Mouse (Mus musculus) neural tube, embryonic 14.5 days (tissue): ENCODE measurements around the gene Smg7. TPM values are rescaled to one million over a fixed set of nuclear protein-coding genes. Genes with fewer than 3 reads are reported as not detected.

Experiments used
- ATAC-seq: fragments of 200-750 bp; cut with Nextera tagmentation; 2 replicates; pipeline ENCODE4 v1.8.0; 2017; ENCODE audit warnings: low read depth, mild to moderate bottlenecking, moderate TSS enrichment, moderate library complexity
- H3K27ac ChIP-seq: fragments of 300-500 bp; sonication (generic); 2 replicates; pipeline ENCODE4 v1.5.1; 2014; ENCODE audit warnings: low read depth, mild to moderate bottlenecking, control low read depth, low read length, moderate library complexity, mixed read lengths
- H3K27me3 ChIP-seq: fragments of 300-500 bp; sonication (generic); 2 replicates; pipeline ENCODE4 v1.6.1; 2014; ENCODE audit warnings: low read length; ENCODE audit not compliant: control insufficient read depth, insufficient read depth
- H3K36me3 ChIP-seq: fragments of 300-500 bp; sonication (generic); 2 replicates; pipeline ENCODE4 v1.6.1; 2014; ENCODE audit warnings: low read length, mixed read lengths; ENCODE audit not compliant: control insufficient read depth, insufficient read depth
- H3K4me1 ChIP-seq: fragments of 300-500 bp; sonication (generic); 2 replicates; pipeline ENCODE4 v1.6.1; 2014; ENCODE audit warnings: low read length; ENCODE audit not compliant: control insufficient read depth, insufficient read depth
- H3K4me2 ChIP-seq: fragments of 300-500 bp; sonication (generic); 2 replicates; pipeline ENCODE4 v1.6.1; 2014; ENCODE audit warnings: mild to moderate bottlenecking, low read depth, low read length, control low read depth
- H3K4me3 ChIP-seq: fragments of 300-500 bp; sonication (generic); 2 replicates; pipeline ENCODE4 v1.5.1; 2014; ENCODE audit warnings: low read depth, low read length, control low read depth, mixed read lengths
- H3K9ac ChIP-seq: fragments of 300-500 bp; sonication (generic); replicated peaks from 2 replicates; pipeline ENCODE4 v1.6.1; 2014; ENCODE audit warnings: low read depth, mild to moderate bottlenecking, control low read depth, low read length, mixed read lengths
- H3K9me3 ChIP-seq: fragments of 300-500 bp; sonication (generic); 2 replicates; pipeline ENCODE4 v1.6.1; 2016; ENCODE audit warnings: low read length; ENCODE audit not compliant: control insufficient read depth
- WGBS: fragments of 180-500 bp; shearing (Covaris S2); extraction: QIAGEN DNeasy Blood & Tissue Kit; methylation state at CpG from one replicate; pipeline ENCODE4 v1.1.7; 2014; 5-methylcytosine and 5-hydroxymethylcytosine counted together
- polyA plus RNA-seq: library from polyadenylated mRNA; unstranded; fragments of >200 nt; fragmentation: Nextera tagmentation; extraction: Ambion mirVana; gene quantifications from 2 replicates; pipeline ENCODE4 v1.2.1, GENCODE M21; 2014

Smg7 gene
- polyA plus RNA-seq, 1 experiment from 2014 or later = 43.7 TPM

DNA sequence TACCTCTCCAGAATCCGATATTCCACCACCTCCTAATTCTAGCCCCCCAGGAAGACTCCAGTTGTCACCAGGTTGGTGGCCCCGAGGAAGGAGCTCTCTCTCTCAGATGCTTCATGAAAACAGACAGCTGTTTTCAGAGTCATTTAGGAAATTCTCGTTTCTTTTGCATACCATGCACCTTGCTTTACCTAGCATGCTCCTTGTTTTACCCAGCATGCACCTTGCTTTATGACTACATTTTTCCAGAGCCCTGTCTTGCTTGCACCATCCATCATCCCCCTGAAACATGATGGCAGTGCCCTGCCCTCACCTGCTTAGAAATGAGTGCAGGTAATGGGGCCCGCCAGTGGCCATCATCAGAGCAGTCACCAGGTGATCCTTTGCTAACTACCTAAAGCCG, 70.8 kb downstream of the Smg7 start:
- no peak overlapping the region for H3K4me3 ChIP-seq
- no peak overlapping the region for H3K27ac ChIP-seq
- H3K27me3 ChIP-seq = no peaks in the 10 kb centered on the region
- H3K36me3 ChIP-seq = no peaks in the 10 kb centered on the region; the same call in 1 of the 2 replicates
- no peaks in the 10 kb centered on the region for H3K4me1 ChIP-seq
- WGBS = 87% methylated on average over 5 of the region's 5 CpGs
- H3K9ac ChIP-seq = no peak overlapping the region
- H3K9me3 ChIP-seq = no peaks in the 10 kb centered on the region
- no peak for ATAC-seq
- H3K4me2 ChIP-seq = no peak overlapping the region

DNA sequence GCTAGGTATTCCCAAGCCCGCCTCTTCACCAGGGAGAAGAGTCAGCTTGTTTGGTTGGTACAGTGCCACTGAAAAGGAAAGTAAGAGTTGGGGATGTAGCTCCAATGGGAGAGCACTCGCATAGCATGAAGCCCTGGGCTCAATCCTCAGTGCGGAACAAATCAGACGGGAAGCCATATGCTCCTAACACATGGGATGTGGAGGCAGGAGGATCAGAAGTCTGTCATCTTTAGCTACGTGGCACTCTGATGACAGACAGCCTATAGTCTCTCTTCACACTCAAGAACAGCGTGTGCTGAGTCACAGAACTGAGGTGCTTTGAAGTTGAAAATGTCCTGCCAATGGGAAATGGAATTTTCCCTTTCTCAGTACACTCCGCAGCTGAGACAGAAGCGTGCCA, 71.4 kb downstream of the Smg7 start:
- ATAC-seq = no peak
- Histone ChIP-seq H3K9ac (no peak overlapping the region), H3K4me3 (no peak overlapping the region), H3K4me1 (no peaks in the 10 kb centered on the region), H3K27me3 (no peaks in the 10 kb centered on the region), H3K36me3 (no peaks in the 10 kb centered on the region; the same call in 1 of the 2 replicates), H3K27ac (no peak overlapping the region), H3K9me3 (no peaks in the 10 kb centered on the region), H3K4me2 (no peak overlapping the region)
- WGBS = 85% methylated on average over 8 of the region's 8 CpGs

DNA sequence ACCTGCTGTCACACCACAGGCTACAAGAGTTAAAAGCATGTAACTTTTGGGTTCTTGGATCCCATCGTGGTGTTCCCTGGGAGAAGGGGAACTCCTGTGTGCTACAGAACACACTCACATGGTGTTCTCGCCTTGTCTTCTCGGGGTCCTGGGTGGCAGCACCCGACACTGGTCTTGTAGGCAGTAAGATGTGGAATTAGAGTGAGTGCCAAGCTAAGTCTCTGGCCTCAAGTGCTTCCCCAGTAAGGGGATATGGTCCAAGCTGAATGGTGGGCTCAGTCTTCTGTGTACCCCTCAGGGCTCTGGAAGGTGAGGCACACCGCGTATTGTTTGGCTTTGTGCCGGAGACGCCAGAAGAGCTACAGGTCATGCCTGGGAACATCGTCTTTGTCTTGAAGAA, 72.4 kb downstream of the Smg7 start:
- WGBS = 93% methylated on average over 9 of the region's 9 CpGs
- H3K4me1 ChIP-seq = no peaks in the 10 kb centered on the region
- no peak overlapping the region for H3K9ac ChIP-seq
- H3K4me2 ChIP-seq = no peak overlapping the region
- no peaks in the 10 kb centered on the region; the same call in 1 of the 2 replicates for H3K36me3 ChIP-seq
- H3K27ac ChIP-seq = no peak overlapping the region
- no peaks in the 10 kb centered on the region for H3K9me3 ChIP-seq
- no peak overlapping the region for H3K4me3 ChIP-seq
- no peaks in the 10 kb centered on the region for H3K27me3 ChIP-seq
- no peak for ATAC-seq

DNA sequence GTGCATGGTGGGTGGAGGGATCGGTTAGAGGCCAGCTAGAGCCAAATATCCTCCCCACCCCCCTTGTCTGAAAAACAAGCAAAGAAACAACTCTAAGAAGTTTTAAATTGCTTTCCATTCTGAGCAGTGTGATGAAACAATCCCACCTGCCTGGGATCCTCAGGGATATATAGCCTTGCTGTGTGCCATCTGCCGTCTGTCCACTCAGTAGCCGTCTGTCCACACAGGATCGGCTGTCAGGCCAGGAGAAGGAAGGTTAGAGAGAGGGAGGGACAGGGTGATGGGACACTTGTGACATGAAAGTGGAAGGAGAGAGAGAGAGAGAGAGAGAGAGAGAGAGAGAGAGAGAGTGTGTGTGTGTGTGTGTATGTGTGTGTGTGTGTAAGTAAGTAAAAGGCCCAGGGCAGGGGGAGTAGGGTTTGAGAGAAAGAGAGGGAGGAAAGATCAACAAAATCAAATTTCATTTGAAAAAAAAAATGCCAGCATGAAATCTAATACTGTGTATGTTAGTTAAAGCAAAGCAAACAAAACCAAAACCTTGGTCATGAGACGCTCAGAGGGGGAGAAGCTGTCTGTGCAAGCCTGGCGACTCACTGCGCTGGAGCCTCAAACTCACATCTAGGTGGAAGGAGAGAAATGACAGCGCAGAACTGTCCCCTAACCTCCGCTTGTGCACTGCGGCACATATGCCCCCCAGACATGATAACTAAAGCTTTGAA, 73.7 kb downstream of the Smg7 start:
- no peaks in the 10 kb centered on the region for H3K36me3 ChIP-seq
- no peaks in the 10 kb centered on the region for H3K9me3 ChIP-seq
- WGBS = 74% methylated on average over 10 of the region's 10 CpGs
- H3K9ac ChIP-seq = no peak overlapping the region
- no peak overlapping the region for H3K27ac ChIP-seq
- no peaks in the 10 kb centered on the region for H3K27me3 ChIP-seq
- ATAC-seq = no peak
- H3K4me3 ChIP-seq = no peak overlapping the region
- H3K4me1 ChIP-seq = no peaks in the 10 kb centered on the region
- no peak overlapping the region for H3K4me2 ChIP-seq

DNA sequence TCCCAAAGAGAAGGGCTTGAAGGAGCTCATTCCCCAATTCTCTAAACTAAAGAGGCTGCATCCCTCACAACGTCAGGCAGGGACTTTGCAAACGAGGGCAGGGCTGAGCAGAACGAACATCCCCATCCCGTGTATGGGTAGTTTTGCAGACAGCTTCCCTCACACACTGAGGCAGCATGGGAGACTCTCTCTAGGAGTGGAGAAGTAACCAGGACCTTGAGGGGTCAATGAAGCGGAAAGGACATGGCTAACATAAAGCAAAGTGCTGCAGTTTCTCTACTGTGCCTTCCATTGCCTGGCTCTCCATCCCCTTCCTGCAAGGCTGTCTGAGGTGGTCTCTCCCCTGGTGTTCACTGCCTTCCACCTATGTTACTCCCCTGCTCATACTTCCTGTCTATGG, 74.3 kb downstream of the Smg7 start:
- ATAC-seq = no peak
- WGBS = 75% methylated on average over 5 of the region's 5 CpGs

DNA sequence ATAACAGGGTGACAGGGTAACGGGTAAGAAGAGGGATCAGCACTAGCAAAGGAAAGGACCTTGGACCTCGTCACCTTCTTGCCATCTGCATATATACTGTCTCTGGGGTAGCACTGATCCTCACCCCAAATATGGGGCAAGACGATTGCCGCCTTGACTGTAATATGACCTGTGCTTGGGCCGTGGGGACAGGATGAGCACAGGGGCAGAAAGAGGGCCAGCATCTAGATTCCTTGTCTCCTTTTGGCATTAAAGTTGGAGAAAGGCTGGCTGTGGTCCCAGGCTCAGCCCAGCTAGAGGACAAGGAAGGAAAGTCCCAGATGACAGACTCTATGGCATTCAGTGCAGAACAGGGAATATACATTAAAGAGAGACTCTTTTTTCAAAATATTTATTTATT, 76.0 kb downstream of the Smg7 start:
- 87% methylated on average over 5 of the region's 5 CpGs for WGBS
- no peak for ATAC-seq
- H3K4me3 ChIP-seq = no peak overlapping the region
- H3K27me3 ChIP-seq = no peaks in the 10 kb centered on the region
- no peaks in the 10 kb centered on the region for H3K9me3 ChIP-seq
- no peak overlapping the region for H3K4me2 ChIP-seq
- no peaks in the 10 kb centered on the region for H3K36me3 ChIP-seq
- H3K27ac ChIP-seq = no peak overlapping the region
- no peak overlapping the region for H3K9ac ChIP-seq
- no peaks in the 10 kb centered on the region for H3K4me1 ChIP-seq

More for the DNA sequence above, 74.3 kb downstream of the Smg7 start:
- H3K27ac ChIP-seq = no peak overlapping the region
- H3K4me3 ChIP-seq = no peak overlapping the region
- H3K9ac ChIP-seq = no peak overlapping the region
- no peaks in the 10 kb centered on the region for H3K9me3 ChIP-seq
- no peaks in the 10 kb centered on the region for H3K36me3 ChIP-seq
- H3K27me3 ChIP-seq = no peaks in the 10 kb centered on the region
- no peak overlapping the region for H3K4me2 ChIP-seq
- H3K4me1 ChIP-seq = no peaks in the 10 kb centered on the region

DNA sequence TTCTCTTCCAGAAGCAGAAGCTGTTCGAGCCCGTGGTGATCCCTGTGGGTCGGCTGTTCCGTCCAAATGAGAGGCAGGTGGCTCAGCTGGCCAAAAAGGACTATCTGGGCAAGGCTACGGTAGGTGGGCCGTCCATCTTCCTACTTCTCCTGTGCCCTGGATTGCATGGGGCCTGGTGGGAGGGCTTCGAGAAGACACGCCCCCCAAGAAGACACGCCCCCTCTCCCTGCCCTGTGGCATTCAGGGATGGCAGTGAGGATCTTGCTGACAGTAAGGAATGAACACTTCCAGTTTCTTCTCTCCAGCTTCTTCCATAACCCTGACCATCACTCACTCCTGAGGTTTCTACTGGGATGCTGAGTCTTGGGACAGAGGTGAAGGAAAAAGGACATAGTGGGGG, 78.2 kb downstream of the Smg7 start:
- H3K4me2 ChIP-seq = no peak overlapping the region
- ATAC-seq = no peak
- H3K9ac ChIP-seq = no peak overlapping the region
- H3K4me1 ChIP-seq = no peaks in the 10 kb centered on the region
- H3K36me3 ChIP-seq = no peaks in the 10 kb centered on the region
- no peak overlapping the region for H3K4me3 ChIP-seq
- WGBS = 68% methylated on average over 9 of the region's 9 CpGs
- H3K9me3 ChIP-seq = no peaks in the 10 kb centered on the region
- no peaks in the 10 kb centered on the region for H3K27me3 ChIP-seq
- H3K27ac ChIP-seq = no peak overlapping the region

DNA sequence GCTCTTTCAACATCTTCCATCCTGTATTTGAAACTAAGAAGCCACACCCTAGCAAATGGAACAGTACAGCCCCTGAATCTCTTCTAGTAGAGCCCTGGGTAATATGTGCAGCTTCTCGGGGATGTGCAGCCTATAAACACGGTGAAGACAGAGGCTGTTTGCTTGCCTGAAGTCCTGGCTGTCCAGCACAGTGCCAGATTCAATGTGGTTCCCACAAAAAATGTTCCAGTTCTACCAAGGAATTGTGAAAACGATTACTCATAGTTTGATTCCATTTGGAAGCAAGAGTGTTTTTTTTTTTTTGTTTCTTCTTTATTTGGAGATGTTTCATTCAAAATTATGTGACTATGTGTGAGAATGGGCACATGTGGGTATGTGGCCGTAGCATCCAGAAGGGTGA, 80.7 kb downstream of the Smg7 start:
- Histone ChIP-seq H3K9ac (no peak overlapping the region), H3K4me1 (peaks cover 8% of the 10 kb centered on the region; the same call in 1 of the 2 replicates), H3K27ac (no peak overlapping the region), H3K4me3 (no peak overlapping the region), H3K9me3 (no peaks in the 10 kb centered on the region), H3K27me3 (no peaks in the 10 kb centered on the region), H3K36me3 (no peaks in the 10 kb centered on the region), H3K4me2 (no peak overlapping the region)
- WGBS = 89% methylated on average over 4 of the region's 4 CpGs
- no peak for ATAC-seq

DNA sequence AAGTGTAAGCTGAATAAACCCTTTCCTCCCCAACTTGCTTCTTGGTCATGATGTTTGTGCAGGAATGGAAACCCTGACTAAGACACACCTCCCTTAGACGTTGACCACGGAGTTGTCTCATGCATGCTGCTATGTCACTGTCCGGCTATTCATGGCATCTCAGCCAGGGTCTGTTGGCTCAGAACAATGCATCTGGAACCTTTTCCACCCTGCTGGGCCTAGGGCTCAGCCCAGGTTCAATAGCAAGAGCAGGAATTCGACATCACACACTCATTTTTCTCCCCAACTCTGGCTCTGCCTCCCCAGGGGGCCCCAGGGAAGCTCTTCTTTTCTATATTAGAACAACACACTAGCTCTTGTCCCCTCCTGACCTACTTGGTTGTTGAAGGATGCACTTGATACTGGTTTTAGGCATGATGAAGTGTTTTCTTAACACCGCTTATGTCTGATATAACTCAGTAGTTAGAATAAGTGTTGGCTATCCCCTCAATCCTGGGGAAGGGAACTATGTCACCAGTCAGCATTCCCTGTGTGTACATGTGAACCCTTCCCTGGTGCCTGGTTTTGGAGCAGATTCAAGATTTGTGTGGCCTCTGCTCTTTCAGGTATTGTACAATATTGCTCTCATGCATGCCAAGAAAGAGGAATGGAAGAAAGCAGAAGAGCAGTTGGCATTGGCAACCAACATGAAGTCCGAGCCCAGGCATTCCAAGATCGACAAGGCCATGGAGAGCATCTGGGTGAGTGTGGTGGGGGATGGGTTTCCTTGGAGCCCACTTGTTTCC, 81.3 kb downstream of the Smg7 start:
- 82% methylated on average over 7 of the region's 7 CpGs for WGBS
- H3K9me3 ChIP-seq = no peaks in the 10 kb centered on the region
- no peaks in the 10 kb centered on the region for H3K36me3 ChIP-seq
- no peaks in the 10 kb centered on the region for H3K27me3 ChIP-seq
- H3K9ac ChIP-seq = no peak overlapping the region
- no peak overlapping the region for H3K4me2 ChIP-seq
- H3K27ac ChIP-seq = no peak overlapping the region
- H3K4me3 ChIP-seq = no peak overlapping the region
- peaks cover 8% of the 10 kb centered on the region; the same call in 1 of the 2 replicates for H3K4me1 ChIP-seq
- no peak for ATAC-seq
